Mouse (Mus musculus) limb, embryonic 12.5 days (tissue): ENCODE results near the gene Slc39a5. TPM values are rescaled to one million over a fixed set of nuclear protein-coding genes. Genes with fewer than 3 reads are reported as not detected.

Source experiments
- ATAC-seq: fragments of 200-750 bp; cut with Nextera tagmentation; 2 replicates; pipeline ENCODE4 v1.8.0; 2017; ENCODE audit warnings: low read depth, moderate TSS enrichment; ENCODE audit not compliant: insufficient number of reproducible peaks, insufficient read depth, low FRiP score, low TSS enrichment
- H3K27ac ChIP-seq: fragments of 300-500 bp; sonication (generic); 2 replicates; pipeline ENCODE4 v1.5.1; 2016; ENCODE audit warnings: mild to moderate bottlenecking, moderate library complexity
- H3K27me3 ChIP-seq: fragments of 300-500 bp; sonication (generic); 2 replicates; pipeline ENCODE4 v1.6.1; 2016; ENCODE audit warnings: mild to moderate bottlenecking, moderate library complexity
- H3K36me3 ChIP-seq: fragments of 300-500 bp; sonication (generic); 2 replicates; pipeline ENCODE4 v1.6.1; 2016; ENCODE audit warnings: mild to moderate bottlenecking, moderate library complexity
- H3K4me1 ChIP-seq: fragments of 300-500 bp; sonication (generic); replicated peaks from 2 replicates; pipeline ENCODE4 v1.6.1; 2016
- H3K4me2 ChIP-seq: fragments of 300-500 bp; sonication (generic); 2 replicates; pipeline ENCODE4 v1.6.1; 2016; ENCODE audit warnings: mild to moderate bottlenecking, moderate library complexity
- H3K4me3 ChIP-seq: fragments of 300-500 bp; sonication (generic); replicated peaks from 2 replicates; pipeline ENCODE4 v1.5.1; 2016; ENCODE audit warnings: mild to moderate bottlenecking
- H3K9ac ChIP-seq: fragments of 300-500 bp; sonication (generic); replicated peaks from 2 replicates; pipeline ENCODE4 v1.6.1; 2016; ENCODE audit warnings: mild to moderate bottlenecking, moderate library complexity
- H3K9me3 ChIP-seq: fragments of 300-500 bp; sonication (generic); 2 replicates; pipeline ENCODE4 v1.6.1; 2016; ENCODE audit warnings: mild to moderate bottlenecking, moderate library complexity
- WGBS: fragments of 180-500 bp; shearing (Covaris S2); methylation state at CpG from one replicate; pipeline ENCODE4 v1.1.7; 2016; 5-methylcytosine and 5-hydroxymethylcytosine counted together
- polyA plus RNA-seq: library from polyadenylated mRNA; unstranded; fragments of >200 nt; fragmentation: Nextera tagmentation; extraction: Ambion mirVana; gene quantifications from 2 replicates; pipeline ENCODE4 v1.2.1, GENCODE M21; 2016

The Slc39a5 gene
- polyA plus RNA-seq, 1 experiment from 2014 or later: not detected

DNA sequence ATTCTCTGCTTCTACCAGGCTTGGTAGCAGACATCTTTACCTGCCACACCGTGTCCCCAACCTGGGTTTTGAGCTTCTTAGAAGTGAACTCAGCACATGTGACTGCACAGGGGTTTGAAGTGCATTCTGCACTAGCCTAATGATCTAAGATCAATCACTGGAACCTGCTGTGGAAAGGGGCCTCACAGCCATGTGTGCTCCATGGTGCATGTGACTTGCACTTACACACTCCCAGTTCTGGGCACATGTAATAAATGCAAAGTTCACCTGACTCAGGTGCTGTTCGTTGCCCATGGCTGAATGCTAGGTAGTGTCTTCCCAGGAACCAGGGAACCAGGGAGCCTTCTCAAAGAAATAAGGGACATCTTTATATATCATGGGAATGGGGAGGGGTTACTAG lies 32.4 kb upstream of the Slc39a5 start:
- Histone ChIP-seq H3K27me3 (no peaks in the 10 kb centered on the region), H3K4me1 (no peaks in the 10 kb centered on the region), H3K27ac (no peak overlapping the region), H3K36me3 (peaks cover 93% of the 10 kb centered on the region), H3K9me3 (no peaks in the 10 kb centered on the region), H3K9ac (no peak overlapping the region), H3K4me2 (no peak overlapping the region), H3K4me3 (no peak overlapping the region)
- no peak for ATAC-seq
- WGBS: 97% methylated on average over 2 of the region's 2 CpGs

DNA sequence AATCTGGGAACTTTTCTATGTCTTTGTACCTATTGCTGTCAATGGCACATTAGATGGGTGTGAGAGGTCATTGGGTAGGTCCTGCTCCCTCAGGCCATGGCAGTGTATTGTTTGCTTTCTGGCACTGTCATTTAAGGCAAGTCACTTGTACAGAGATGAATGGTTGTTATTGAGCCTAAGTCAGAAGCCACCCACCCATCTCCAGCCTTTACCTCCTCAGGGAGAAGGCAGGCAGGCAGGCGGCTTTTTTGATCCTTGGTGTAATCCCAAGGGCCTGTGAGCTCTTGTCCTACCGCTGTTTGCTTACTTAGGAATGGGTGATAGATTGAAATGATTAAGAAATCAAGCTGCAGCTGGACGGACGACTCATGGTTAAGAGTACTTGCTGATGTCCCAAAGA lies 28.4 kb upstream of the Slc39a5 start:
- H3K36me3 ChIP-seq: peaks cover 82% of the 10 kb centered on the region
- 91% methylated on average over 4 of the region's 4 CpGs for WGBS
- H3K27me3 ChIP-seq: no peaks in the 10 kb centered on the region
- no peak overlapping the region for H3K4me2 ChIP-seq
- no peaks in the 10 kb centered on the region for H3K4me1 ChIP-seq
- H3K4me3 ChIP-seq: no peak overlapping the region
- no peaks in the 10 kb centered on the region for H3K9me3 ChIP-seq
- no peak overlapping the region for H3K27ac ChIP-seq
- ATAC-seq: no peak
- H3K9ac ChIP-seq: no peak overlapping the region

DNA sequence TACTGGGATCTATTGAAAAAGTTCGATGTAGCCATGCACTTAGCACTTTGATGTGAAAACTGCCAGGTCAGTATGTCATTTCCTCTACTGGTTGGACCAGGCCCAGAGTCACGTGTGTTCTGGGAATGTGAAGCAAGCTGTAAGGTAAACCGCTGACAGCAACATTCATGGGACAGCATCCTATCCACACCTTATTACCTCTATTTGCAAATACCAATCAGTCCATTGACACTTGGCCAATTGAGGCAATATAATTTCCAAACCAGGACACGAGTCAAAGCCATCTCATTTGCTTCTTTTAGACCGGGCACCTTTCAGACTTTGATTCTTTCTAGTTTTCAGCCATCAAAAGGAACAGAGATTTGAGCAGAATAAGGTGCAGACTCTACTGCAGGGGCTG lies 28.0 kb upstream of the Slc39a5 start:
- no peak for ATAC-seq
- Histone ChIP-seq H3K27ac (no peak overlapping the region), H3K27me3 (no peaks in the 10 kb centered on the region), H3K4me3 (no peak overlapping the region), H3K9me3 (no peaks in the 10 kb centered on the region), H3K4me2 (no peak overlapping the region), H3K36me3 (peaks cover 82% of the 10 kb centered on the region), H3K9ac (no peak overlapping the region), H3K4me1 (no peaks in the 10 kb centered on the region)
- WGBS: 85% methylated on average over 5 of the region's 5 CpGs

DNA sequence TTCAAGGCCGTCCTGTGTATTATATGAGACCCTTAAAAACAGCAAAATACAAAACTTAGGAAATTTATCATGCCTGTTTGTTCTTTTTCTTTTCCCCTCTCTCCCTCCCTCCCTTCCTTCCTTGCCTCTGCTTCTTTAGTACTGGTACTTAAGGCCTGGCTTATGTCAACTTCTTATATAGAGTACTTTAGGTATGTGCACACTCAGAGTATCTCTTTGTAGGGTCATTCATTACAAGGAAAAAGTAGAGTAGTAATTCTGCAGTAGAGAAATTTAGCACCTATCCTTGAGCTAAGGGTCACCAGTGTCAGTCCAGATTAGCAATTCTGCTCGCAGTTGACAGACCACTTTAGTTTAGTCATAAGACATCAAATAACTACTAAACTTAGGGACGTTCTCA lies 24.2 kb upstream of the Slc39a5 start:
- H3K27ac ChIP-seq: no peak overlapping the region
- no peak overlapping the region for H3K9ac ChIP-seq
- no peak overlapping the region for H3K4me3 ChIP-seq
- no peaks in the 10 kb centered on the region for H3K27me3 ChIP-seq
- H3K9me3 ChIP-seq: no peaks in the 10 kb centered on the region
- ATAC-seq: no peak
- H3K36me3 ChIP-seq: peaks cover 88% of the 10 kb centered on the region
- H3K4me1 ChIP-seq: no peaks in the 10 kb centered on the region
- H3K4me2 ChIP-seq: no peak overlapping the region
- 87% methylated on average over 3 of the region's 3 CpGs for WGBS

DNA sequence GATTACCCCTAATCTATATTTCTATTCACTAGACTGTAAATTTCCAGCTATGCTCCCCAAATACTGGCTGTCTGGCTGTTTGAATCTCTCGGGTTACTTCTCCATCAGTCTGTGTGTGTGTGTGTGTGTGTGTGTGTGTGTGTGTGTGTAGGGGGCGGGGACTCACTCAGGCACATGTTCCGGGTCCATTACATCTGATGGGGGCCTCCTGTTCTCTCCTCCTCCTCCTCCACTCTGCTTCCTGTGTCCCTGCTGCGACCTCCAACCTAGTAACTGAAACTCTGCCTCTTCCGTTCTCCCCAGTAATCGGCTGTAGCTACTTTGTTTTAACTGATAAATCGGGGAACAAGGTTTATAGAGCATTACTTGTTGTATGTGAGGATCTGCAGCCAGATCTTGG lies 23.6 kb upstream of the Slc39a5 start:
- Histone ChIP-seq H3K36me3 (peaks cover 87% of the 10 kb centered on the region), H3K9me3 (no peaks in the 10 kb centered on the region), H3K27ac (no peak overlapping the region), H3K4me1 (no peaks in the 10 kb centered on the region), H3K9ac (no peak overlapping the region), H3K4me2 (no peak overlapping the region), H3K27me3 (no peaks in the 10 kb centered on the region), H3K4me3 (no peak overlapping the region)
- WGBS: 42% methylated on average over 7 of the region's 7 CpGs
- ATAC-seq: no peak

- Histone ChIP-seq H3K36me3 (peaks cover 91% of the 10 kb centered on the region), H3K27ac (no peak overlapping the region)
Measured at GRCm38 (mm10) chr10:128422426-128422825, 21.4 kb upstream of the Slc39a5 start.

GRCm38 (mm10) chr10:128414848-128415247 lies 13.8 kb upstream of the Slc39a5 start:
- H3K9ac ChIP-seq: no peak overlapping the region
- no peak overlapping the region for H3K27ac ChIP-seq
- WGBS: 98% methylated on average over 5 of the region's 5 CpGs
- peaks cover 64% of the 10 kb centered on the region for H3K36me3 ChIP-seq
- H3K4me1 ChIP-seq: peaks cover 25% of the 10 kb centered on the region
- no peak overlapping the region for H3K4me3 ChIP-seq
- ATAC-seq: no peak
- H3K9me3 ChIP-seq: no peaks in the 10 kb centered on the region
- H3K27me3 ChIP-seq: no peaks in the 10 kb centered on the region
- H3K4me2 ChIP-seq: no peak overlapping the region

More at GRCm38 (mm10) chr10:128422426-128422825, 21.4 kb upstream of the Slc39a5 start:
- H3K27me3 ChIP-seq: no peaks in the 10 kb centered on the region
- no peak for ATAC-seq
- H3K4me3 ChIP-seq: no peak overlapping the region
- H3K9ac ChIP-seq: no peak overlapping the region
- 60% methylated on average over 5 of the region's 5 CpGs for WGBS
- no peaks in the 10 kb centered on the region for H3K4me1 ChIP-seq
- no peak overlapping the region for H3K4me2 ChIP-seq
- no peaks in the 10 kb centered on the region for H3K9me3 ChIP-seq

- H3K4me3 ChIP-seq: no peak overlapping the region; the same call in 1 of the 2 replicates
- H3K27me3 ChIP-seq: no peaks in the 10 kb centered on the region
- no peak for ATAC-seq
- H3K4me2 ChIP-seq: peak overlapping the region; percentile 95; the same call in 1 of the 2 replicates
- peaks cover 35% of the 10 kb centered on the region for H3K4me1 ChIP-seq
- WGBS: 69% methylated on average over 1 of the region's 1 CpGs
- no peak overlapping the region for H3K9ac ChIP-seq
- no peak overlapping the region for H3K27ac ChIP-seq
- H3K9me3 ChIP-seq: no peaks in the 10 kb centered on the region
- H3K36me3 ChIP-seq: peaks cover 50% of the 10 kb centered on the region
Measured at GRCm38 (mm10) chr10:128413076-128413475, 12.0 kb upstream of the Slc39a5 start.

DNA sequence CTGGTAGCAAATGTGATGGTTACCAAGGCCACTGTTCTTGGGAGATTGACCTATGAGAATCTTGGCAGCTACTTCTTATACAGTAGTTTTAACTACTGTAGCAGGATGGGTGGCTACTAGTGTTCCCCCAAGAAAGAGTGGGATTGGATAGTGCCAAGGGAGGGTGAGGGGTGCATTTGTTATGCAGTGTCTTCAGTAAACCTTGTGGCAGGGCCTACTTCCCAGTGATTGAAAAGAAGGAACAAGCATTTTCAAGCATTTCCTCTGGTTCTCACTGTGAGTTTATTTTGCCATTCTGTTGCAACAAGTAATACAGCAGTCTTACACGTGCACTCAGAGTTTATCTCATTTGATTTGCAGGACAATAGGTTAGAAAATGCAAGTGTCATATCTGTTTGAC lies 11.5 kb upstream of the Slc39a5 start:
- Histone ChIP-seq H3K27me3 (no peaks in the 10 kb centered on the region), H3K4me3 (peak overlapping the region; percentile 92), H3K4me2 (peak overlapping the region; percentile 95), H3K4me1 (peaks cover 35% of the 10 kb centered on the region), H3K27ac (no peak overlapping the region), H3K9ac (peak overlapping the region; percentile 81), H3K9me3 (no peaks in the 10 kb centered on the region), H3K36me3 (peaks cover 50% of the 10 kb centered on the region)
- WGBS: 71% methylated on average over 1 of the region's 1 CpGs
- no peak for ATAC-seq

GRCm38 (mm10) chr10:128412055-128412381 lies 11.0 kb upstream of the Slc39a5 start:
- H3K27me3 ChIP-seq: no peaks in the 10 kb centered on the region
- peak; percentile 11; the same call in 1 of the 2 replicates for ATAC-seq
- H3K27ac ChIP-seq: peak overlapping the region; percentile 94
- H3K4me1 ChIP-seq: peaks cover 35% of the 10 kb centered on the region
- H3K9me3 ChIP-seq: no peaks in the 10 kb centered on the region
- H3K36me3 ChIP-seq: peaks cover 50% of the 10 kb centered on the region
- WGBS: 3% methylated on average over 14 of the region's 14 CpGs
- peak overlapping the region; percentile 95 for H3K4me2 ChIP-seq
- peak overlapping the region; percentile 92 for H3K4me3 ChIP-seq
- H3K9ac ChIP-seq: peak overlapping the region; percentile 81

- Histone ChIP-seq H3K27ac (peak within 1 kb of the TSS; percentile 94), H3K4me1 (peaks cover 35% of the 10 kb centered on the region), H3K4me2 (peak within 1 kb of the TSS; percentile 95), H3K36me3 (peaks cover 49% of the 10 kb centered on the region), H3K9ac (peak within 1 kb of the TSS; percentile 81), H3K4me3 (peak within 1 kb of the TSS; percentile 92), H3K27me3 (no peaks in the 10 kb centered on the region), H3K9me3 (no peaks in the 10 kb centered on the region)
- ATAC-seq: peak; percentile 93
- under 1% methylated on average over 50 of the region's 50 CpGs for WGBS
Measured at GRCm38 (mm10) chr10:128411211-128412054, 10.4 kb upstream of the Slc39a5 start, which contains the start of the genes Nabp2 and Rnf41. Nabp2 (minus strand) TSS chr10:128411492. Rnf41 (plus strand) TSS chr10:128411657.

GRCm38 (mm10) chr10:128410560-128410845 lies 9.5 kb upstream of the Slc39a5 start:
- 23% methylated on average over 4 of the region's 4 CpGs for WGBS
- H3K4me1 ChIP-seq: peaks cover 35% of the 10 kb centered on the region
- H3K27ac ChIP-seq: peak overlapping the region; percentile 94
- peak overlapping the region; percentile 81; the same call in 1 of the 2 replicates for H3K9ac ChIP-seq
- no peak for ATAC-seq
- H3K4me3 ChIP-seq: peak overlapping the region; percentile 92
- H3K9me3 ChIP-seq: no peaks in the 10 kb centered on the region
- peaks cover 48% of the 10 kb centered on the region for H3K36me3 ChIP-seq
- peak overlapping the region; percentile 95 for H3K4me2 ChIP-seq
- H3K27me3 ChIP-seq: no peaks in the 10 kb centered on the region
